Mouse (Mus musculus) spleen, postnatal 14 days (tissue): ENCODE data around the gene Stat5a.

Source experiments
- DNase-seq, 2 experiments: peaks; one replicate each; pipeline ENCODE4 v3.0.0; 2021 to 2022; ENCODE audit warnings: low spot score in 2 of 2

The Stat5a gene

GRCm38 (mm10) chr11:100836923-100837702 lies 22.0 kb upstream of the Stat5a start:
- no peak for DNase-seq

DNA sequence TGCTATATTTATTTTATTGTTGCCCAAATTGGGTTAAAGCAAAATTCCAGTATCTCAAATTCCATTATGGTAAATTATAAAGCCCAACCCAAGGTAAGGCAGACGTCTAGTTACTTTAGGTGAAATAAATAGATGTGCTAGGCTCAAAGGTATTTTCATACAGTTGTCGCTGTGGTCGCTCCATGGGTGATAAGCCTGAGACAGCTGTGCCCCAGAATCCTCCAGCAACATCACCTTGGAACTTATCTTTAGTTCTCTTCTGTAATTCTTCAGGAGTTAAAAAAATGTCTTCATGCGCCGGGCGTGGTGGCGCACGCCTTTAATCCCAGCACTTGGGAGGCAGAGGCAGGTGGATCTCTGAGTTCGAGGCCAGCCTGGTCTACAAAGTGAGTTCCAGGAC lies 20.3 kb upstream of the Stat5a start:
- no peak for DNase-seq

GRCm38 (mm10) chr11:100839523-100839922 lies 19.6 kb upstream of the Stat5a start:
- no peak for DNase-seq

DNA sequence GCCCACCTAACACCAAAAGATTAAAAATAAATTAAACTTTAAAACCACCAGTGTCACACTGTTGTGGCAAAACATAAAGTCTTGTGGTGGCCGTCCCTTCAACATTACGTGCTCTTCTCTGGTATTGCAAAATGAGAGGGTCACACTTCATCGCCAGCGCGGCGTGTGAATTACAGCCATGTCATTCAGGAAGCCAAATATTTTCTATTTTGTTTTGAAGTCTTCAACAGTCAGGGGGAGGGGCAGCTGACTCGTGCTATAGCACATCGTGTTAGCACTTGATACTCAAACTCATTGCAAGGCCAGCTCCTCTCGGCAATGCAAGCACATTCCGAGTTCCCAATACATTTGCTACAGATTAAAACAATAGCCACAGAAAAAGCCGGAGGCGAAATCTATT lies 18.3 kb upstream of the Stat5a start:
- DNase-seq, result no peak

GRCm38 (mm10) chr11:100842025-100842424 lies 17.1 kb upstream of the Stat5a start:
- DNase-seq, result no peak

- DNase-seq, result no peak
Measured at GRCm38 (mm10) chr11:100843070-100843669, 16.0 kb upstream of the Stat5a start.

- DNase-seq, result no peak
Measured at GRCm38 (mm10) chr11:100844121-100844520, 15.0 kb upstream of the Stat5a start.

DNA sequence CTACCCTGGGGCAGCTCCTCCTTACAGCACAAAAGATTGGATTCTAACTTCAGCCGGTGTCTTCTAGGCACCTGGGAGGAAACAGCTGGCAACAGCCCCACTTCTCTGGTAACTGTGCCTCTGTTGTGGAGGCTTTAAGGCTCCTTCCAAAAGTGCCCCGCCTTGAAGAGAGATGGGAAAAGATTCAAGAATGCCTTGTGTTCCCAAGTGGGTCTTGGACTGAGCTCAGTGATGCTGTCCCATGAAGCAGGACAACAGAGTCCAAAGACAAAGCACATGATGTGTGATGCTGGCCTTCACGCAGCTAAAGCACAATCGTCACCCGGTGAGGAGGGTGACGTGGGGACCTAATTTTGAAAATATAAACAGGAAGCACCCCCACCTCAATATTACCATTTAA lies 13.4 kb upstream of the Stat5a start:
- DNase-seq, result no peak

DNA sequence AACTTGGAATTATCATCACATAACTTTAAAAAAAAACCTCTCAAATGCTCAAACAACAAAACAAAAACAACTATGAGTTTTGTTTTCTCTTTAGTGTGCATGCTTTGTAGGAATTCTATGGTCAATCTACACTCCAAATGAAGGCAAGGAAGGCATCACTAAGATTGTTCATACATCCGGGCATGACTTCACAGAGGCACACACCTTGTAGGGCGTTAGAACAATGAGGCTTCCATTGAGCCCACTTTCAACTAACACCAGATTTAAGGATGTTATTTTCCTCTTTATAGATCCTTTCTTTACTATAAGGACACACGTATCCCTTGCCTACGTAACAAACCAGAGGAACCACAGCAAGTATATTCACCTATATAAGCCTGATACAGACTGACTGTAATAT lies 11.6 kb upstream of the Stat5a start:
- DNase-seq, result no peak

DNA sequence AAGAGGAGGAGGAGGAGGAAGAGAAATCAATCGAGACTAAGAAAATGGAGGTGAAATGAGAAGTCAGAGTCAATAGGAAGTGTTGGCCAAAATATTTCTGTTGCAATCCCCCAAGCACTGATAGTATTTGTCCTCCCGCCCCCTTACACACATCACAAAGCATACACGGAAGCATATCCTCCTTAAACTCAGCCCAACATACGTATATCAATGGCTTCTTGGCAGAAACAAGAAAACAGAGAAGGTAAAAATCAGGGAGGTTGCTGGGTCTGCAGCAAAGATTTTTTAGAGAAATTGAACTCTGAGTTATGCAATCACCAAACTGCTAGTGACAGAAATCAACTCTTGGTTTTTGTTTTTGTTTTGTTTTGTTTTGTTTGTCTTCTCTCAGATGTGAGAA lies 11.1 kb upstream of the Stat5a start:
- no peak for DNase-seq

GRCm38 (mm10) chr11:100848789-100849379 lies 10.3 kb upstream of the Stat5a start:
- no peak for DNase-seq

GRCm38 (mm10) chr11:100849456-100850037 lies 9.6 kb upstream of the Stat5a start:
- DNase-seq, result no peak

- peak; percentile 64 to 75 for DNase-seq
Measured at GRCm38 (mm10) chr11:100850038-100850777, 8.9 kb upstream of the Stat5a start, which contains the start of gene Stat5b. Stat5b (minus strand) TSS chr11:100850724.

DNA sequence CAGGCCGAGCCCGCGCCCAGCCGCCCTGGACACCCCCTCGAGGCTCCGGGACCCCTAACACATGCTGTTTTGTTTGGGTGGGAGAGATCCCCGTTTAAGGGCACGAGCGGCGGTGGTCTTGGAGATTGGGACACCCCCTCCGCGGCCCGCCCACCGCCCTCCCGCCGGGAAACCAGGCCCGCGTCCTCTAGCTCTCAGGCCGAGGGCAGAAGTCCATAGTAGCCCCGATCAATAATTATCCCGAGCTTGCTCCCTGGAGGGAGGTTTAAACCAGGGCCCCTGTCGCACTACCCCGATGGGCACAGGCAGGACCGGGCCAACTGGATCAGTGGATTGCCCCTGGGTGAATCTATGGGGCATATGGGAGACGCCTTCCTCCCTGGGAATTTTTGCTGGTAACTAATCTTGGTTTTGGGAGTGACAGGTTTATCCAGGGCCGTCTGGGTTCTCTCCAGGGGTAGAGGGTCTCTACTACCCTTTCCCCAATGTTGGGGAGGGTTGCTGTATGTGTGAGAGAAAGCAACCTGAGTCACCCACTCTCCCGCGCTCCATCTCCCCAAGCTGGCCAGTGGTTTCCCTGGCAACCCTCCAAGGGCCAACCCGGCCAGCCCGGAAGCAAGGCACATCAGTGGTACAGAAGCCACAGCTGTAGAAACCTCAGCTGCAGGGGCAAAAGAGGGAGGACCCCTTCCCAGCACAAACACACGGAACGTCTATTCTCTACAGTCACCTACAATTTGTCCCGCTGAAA lies 8.2 kb upstream of the Stat5a start:
- DNase-seq, result no peak

DNA sequence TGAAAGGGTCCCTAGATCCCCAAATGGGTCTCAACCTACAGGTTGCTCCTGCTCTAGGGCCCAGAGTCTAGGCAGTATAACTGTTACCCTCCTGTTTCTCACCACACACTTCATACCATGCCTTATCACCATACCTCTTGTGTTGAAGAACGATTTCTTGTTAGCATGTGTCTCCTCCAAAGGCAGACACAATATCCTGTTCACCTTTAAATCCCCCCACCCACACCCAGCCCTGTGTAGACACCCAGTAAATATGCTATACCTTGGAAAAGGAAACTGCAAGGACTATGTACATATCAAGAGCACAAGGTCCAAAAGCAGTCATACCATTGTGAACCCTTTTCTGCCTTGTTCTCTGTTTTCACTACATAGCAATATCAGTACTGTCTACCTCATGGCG lies 7.1 kb upstream of the Stat5a start:
- no peak for DNase-seq

- no peak for DNase-seq
Measured at GRCm38 (mm10) chr11:100853018-100853417, 6.1 kb upstream of the Stat5a start.

DNA sequence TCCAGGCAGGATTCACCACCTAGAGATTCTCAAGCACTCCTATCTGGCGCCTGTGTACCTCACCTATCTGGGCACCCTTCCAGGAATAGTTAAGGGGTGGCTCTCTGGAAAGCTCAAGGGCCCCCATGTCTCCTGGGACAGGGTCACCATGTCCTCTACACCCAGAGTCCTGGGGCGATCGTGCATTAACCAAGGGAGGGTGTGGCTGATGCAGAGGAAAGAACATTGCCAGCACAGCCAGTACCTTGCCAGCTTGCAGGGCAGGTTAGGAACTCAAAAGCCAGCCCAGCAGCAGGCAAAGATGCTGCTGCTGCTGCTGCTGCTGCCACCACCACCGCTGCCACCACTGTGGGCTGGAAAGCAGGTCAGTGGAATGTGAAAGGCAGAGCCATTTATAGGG lies 4.9 kb upstream of the Stat5a start:
- no peak for DNase-seq

- DNase-seq, result no peak
Measured at GRCm38 (mm10) chr11:100855178-100855577, 4.0 kb upstream of the Stat5a start.

DNA sequence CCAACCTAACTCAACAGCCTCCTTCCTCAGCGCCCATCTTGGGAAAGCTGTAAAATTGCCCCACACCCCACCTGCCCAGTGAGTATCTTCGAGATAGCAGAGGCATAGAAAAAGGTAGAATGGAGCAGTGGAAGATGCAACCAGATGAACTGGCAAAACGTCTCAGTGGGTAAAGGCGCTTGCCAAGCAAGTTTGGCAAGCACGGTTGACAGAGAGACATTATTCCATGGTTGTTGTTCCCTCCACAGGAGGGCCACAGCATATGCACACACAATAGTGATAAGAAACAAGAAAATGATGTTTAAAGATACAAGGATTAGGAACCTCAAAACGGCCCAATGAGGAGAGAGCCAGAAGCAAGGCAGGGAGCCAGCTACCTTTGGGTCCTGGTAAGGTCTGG lies 1.2 kb upstream of the Stat5a start:
- DNase-seq, result no peak

GRCm38 (mm10) chr11:100859579-100860075 lies 476 bp downstream of the Stat5a start:
- no peak for DNase-seq
